Mouse (Mus musculus) bone marrow macrophage, adult 2 months (primary cell): ENCODE data around the gene Rif1.

Experiments
- CTCF ChIP-seq: IDR thresholded peaks from 2 replicates; pipeline ENCODE4 v1.5.1; 2012; ENCODE audit warnings: low read depth, mild to moderate bottlenecking, low read length, moderate library complexity
- POLR2A ChIP-seq: IDR thresholded peaks from 2 replicates; pipeline ENCODE4 v1.6.1; 2012; ENCODE audit warnings: mild to moderate bottlenecking, low read depth, low read length, borderline replicate concordance

- TF ChIP-seq CTCF (no peak), POLR2A (no peak)
Measured at GRCm38 (mm10) chr2:52073141-52073904, 691 bp downstream of the Rif1 start.
